7 mouse cellular contexts compared by ENCODE assay signal in genomic region chr8:22184884-22185283, GRCm38 (mm10). TPM values are rescaled to one million over a fixed set of nuclear protein-coding genes. Genes with fewer than 3 reads are reported as not detected.
DNase-seq lines count a peak whose midpoint lies in the region; ATAC-seq and TF ChIP-seq lines count a peak whose summit lies in the region.

No protein-coding gene starts in this region.

- peak overlapping the region; percentile 60; the same call in 1 of the 2 replicates for H3K9ac ChIP-seq in hindbrain, postnatal 0 days (replicated peaks; ENCODE audit: low read length)
- peak overlapping the region; percentile 65 for H3K9ac ChIP-seq in midbrain, embryonic 14.5 days (replicated peaks; ENCODE audit: low read length)

- peak overlapping the region; percentile 64; the same call in 1 of the 2 replicates for H3K27ac ChIP-seq in hindbrain, postnatal 0 days
- H3K27ac ChIP-seq in midbrain, embryonic 14.5 days (replicated peaks; ENCODE audit: low read depth, low read length), result peak overlapping the region; percentile 82; the same call in 1 of the 2 replicates

- ATAC-seq in hindbrain, postnatal 0 days, result peak; percentile 63
- peak; percentile 49; the same call in 1 of the 2 replicates for ATAC-seq in midbrain, embryonic 14.5 days (ENCODE audit: low FRiP score, low TSS enrichment)

- no peaks in the 10 kb centered on the region for H3K27me3 ChIP-seq in hindbrain, postnatal 0 days (ENCODE audit: insufficient read depth, low read length)
- H3K27me3 ChIP-seq in midbrain, embryonic 14.5 days (ENCODE audit: control insufficient read depth, insufficient read depth, low read length), result no peaks in the 10 kb centered on the region

- no peak for TF ChIP-seq CTCF in hindbrain, postnatal 0 days (IDR thresholded peaks at IDR 0.05; ENCODE audit: low read depth)

- H3K36me3 ChIP-seq in hindbrain, postnatal 0 days (ENCODE audit: insufficient read depth, low read length), result no peaks in the 10 kb centered on the region
- no peaks in the 10 kb centered on the region for H3K36me3 ChIP-seq in midbrain, embryonic 14.5 days (ENCODE audit: control insufficient read depth, insufficient read depth, low read length)

- no peaks in the 10 kb centered on the region for H3K4me1 ChIP-seq in hindbrain, postnatal 0 days (ENCODE audit: insufficient read depth, low read length)
- peaks cover 3% of the 10 kb centered on the region; the same call in 1 of the 2 replicates for H3K4me1 ChIP-seq in midbrain, embryonic 14.5 days (ENCODE audit: control insufficient read depth, insufficient read depth, low read length)

- 1% methylated on average over 3 of the region's 3 CpGs for WGBS in hindbrain, postnatal 0 days
- WGBS in midbrain, embryonic 14.5 days, result under 1% methylated on average over 3 of the region's 3 CpGs

- peak; percentile 34 for DNase-seq in thymus, postnatal 14 days
- no peak for DNase-seq in thymus, postnatal 4 days
- peak; percentile 62 for DNase-seq in embryo, embryonic 11 days
- peak; percentile 61 for DNase-seq in hindbrain, postnatal 0 days (ENCODE audit: low spot score)
- peak; percentile 52 for DNase-seq in midbrain, embryonic 14.5 days
- DNase-seq in frontal cortex, postnatal 10 days (ENCODE audit: low spot score in 2 of 2), result no peak
- DNase-seq in cerebellum, adult 8-10 months, result no peak

- peak overlapping the region; percentile 83 for H3K4me3 ChIP-seq in hindbrain, postnatal 0 days (ENCODE audit: low read length)
- peak overlapping the region; percentile 79 for H3K4me3 ChIP-seq in midbrain, embryonic 14.5 days (replicated peaks; ENCODE audit: low read depth, low read length)

- peak overlapping the region; percentile 77 for H3K4me2 ChIP-seq in hindbrain, postnatal 0 days (ENCODE audit: low read depth, low read length)
- peak overlapping the region; percentile 82 for H3K4me2 ChIP-seq in midbrain, embryonic 14.5 days (ENCODE audit: low read length)

- no peaks in the 10 kb centered on the region for H3K9me3 ChIP-seq in hindbrain, postnatal 0 days (ENCODE audit: low read length)
- no peaks in the 10 kb centered on the region for H3K9me3 ChIP-seq in midbrain, embryonic 14.5 days (ENCODE audit: control insufficient read depth, low read length)

RNA-seq across cellular contexts. Expression of gene Ckap2, which starts 0.7 kb away (rescaled TPM):
- 7.9 and 11.4 TPM in 2 replicates for total RNA-seq in hindbrain, postnatal 0 days (2014; rRNA removed)
- polyA plus RNA-seq in hindbrain, postnatal 0 days (2015; fragmentation: Nextera tagmentation; extraction: Ambion mirVana), result 12.5 and 16.3 TPM in 2 replicates
- polyA plus RNA-seq in midbrain, embryonic 14.5 days (2014; fragmentation: Nextera tagmentation; extraction: Ambion mirVana), result 8.3 and 15.5 TPM in 2 replicates

RNA-seq across cellular contexts. Expression of gene Vps36, which starts 7.7 kb away (rescaled TPM):
- 26.7 and 29.9 TPM in 2 replicates for total RNA-seq in hindbrain, postnatal 0 days (2014; rRNA removed)
- polyA plus RNA-seq in hindbrain, postnatal 0 days (2015; fragmentation: Nextera tagmentation; extraction: Ambion mirVana), result 39.0 and 40.3 TPM in 2 replicates
- 36.1 and 39.9 TPM in 2 replicates for polyA plus RNA-seq in midbrain, embryonic 14.5 days (2014; fragmentation: Nextera tagmentation; extraction: Ambion mirVana)

RNA-seq across cellular contexts. Expression of gene Nek3, which starts 18.6 kb away (rescaled TPM):
- 1.5 and 3.2 TPM in 2 replicates for total RNA-seq in hindbrain, postnatal 0 days (2014; rRNA removed)
- polyA plus RNA-seq in hindbrain, postnatal 0 days (2015; fragmentation: Nextera tagmentation; extraction: Ambion mirVana), result 6.9 and 7.1 TPM in 2 replicates
- polyA plus RNA-seq in midbrain, embryonic 14.5 days (2014; fragmentation: Nextera tagmentation; extraction: Ambion mirVana), result 6.1 and 9.2 TPM in 2 replicates

RNA-seq across cellular contexts. Expression of gene Thsd1, which starts 42.2 kb away (rescaled TPM):
- total RNA-seq in hindbrain, postnatal 0 days (2014; rRNA removed), result 7.1 and 8.5 TPM in 2 replicates
- polyA plus RNA-seq in hindbrain, postnatal 0 days (2015; fragmentation: Nextera tagmentation; extraction: Ambion mirVana), result 5.0 and 5.4 TPM in 2 replicates
- 3.8 and 7.9 TPM in 2 replicates for polyA plus RNA-seq in midbrain, embryonic 14.5 days (2014; fragmentation: Nextera tagmentation; extraction: Ambion mirVana)

Comparison
In these comparisons a context has a peak if more than half of its experiments do, and no peak if none do; other contexts are left out.
1. DNase-seq: peak in thymus, postnatal 14 days (single experiment), embryo, embryonic 11 days (single experiment), hindbrain, postnatal 0 days (single experiment) and midbrain, embryonic 14.5 days (single experiment); none in thymus, postnatal 4 days (single experiment), frontal cortex, postnatal 10 days (0 of 2) and cerebellum, adult 8-10 months (single experiment).